Comparison of ENCODE assay signal across 23 mouse cellular contexts in the genomic region with DNA sequence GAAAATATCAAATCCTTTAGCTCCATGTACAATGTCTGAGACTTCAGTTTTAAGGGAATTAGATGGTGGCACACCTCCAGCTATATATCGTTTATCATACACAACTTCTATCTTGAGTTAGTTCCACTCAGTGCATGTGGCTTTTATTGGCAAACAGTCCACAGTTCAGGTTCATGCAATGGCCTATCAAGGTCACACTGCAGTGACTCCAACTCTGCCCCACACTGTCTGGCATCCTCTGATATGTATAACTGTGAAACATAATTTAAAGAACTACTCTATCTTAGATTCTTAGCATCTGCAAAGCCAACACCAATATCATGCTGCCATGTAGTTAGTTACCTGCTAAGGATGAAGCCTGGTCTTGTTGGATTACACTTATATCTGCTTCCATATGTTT. TPM values are rescaled to one million over a fixed set of nuclear protein-coding genes. Genes with fewer than 3 reads are reported as not detected.
DNase-seq lines count a peak whose midpoint lies in the region; TF ChIP-seq lines count a peak whose summit lies in the region.
"Had no signal": no experiment of that assay in that cellular context is flagged by ENCODE, and none has a peak within 500 bp of the region (broad histone marks: within the 10 kb centered on the region; RNA-seq: fewer than 3 reads in every experiment).

No protein-coding gene starts in this region.

- peaks cover 0 to 3% of the 10 kb centered on the region in 2 experiments; a peak in 2 of 4 replicates for H3K36me3 ChIP-seq in MEL (ENCODE audit: control insufficient read depth in 1 of 2, insufficient read depth in 2 of 2, low read length in 2 of 2)
- H3K36me3 ChIP-seq: G1E had no signal

- TF ChIP-seq RAD21 in MEL (IDR thresholded peaks at IDR 0.05; ENCODE audit: low read depth, low read length) = no peak

- peak; percentile 46 to 68; a peak in 3 of 4 replicates for TF ChIP-seq EP300 in MEL (IDR thresholded peaks at IDR 0.05; ENCODE audit: low read depth in 1 of 2, low read length in 2 of 2)

- no peak overlapping the region for H3K4me3 ChIP-seq in MEL (ENCODE audit: control insufficient read depth in 1 of 2, insufficient read depth in 1 of 2, low read depth in 2 of 2, low read length in 2 of 2)

- H3K4me1 ChIP-seq in MEL (ENCODE audit: control insufficient read depth in 1 of 2, insufficient read depth in 2 of 2, low read length in 2 of 2) = no peaks in the 10 kb centered on the region

- no peak for TF ChIP-seq POLR2A in MEL (IDR thresholded peaks at IDR 0.05; ENCODE audit: control insufficient read depth in 1 of 2, insufficient read depth in 1 of 2, low read depth in 1 of 2, low read length in 2 of 2, poor library complexity in 1 of 2)

- H3K27me3 ChIP-seq in MEL (ENCODE audit: control insufficient read depth in 1 of 2, insufficient read depth in 2 of 2, low read length in 2 of 2) = no peaks in the 10 kb centered on the region
- H3K27me3 ChIP-seq: CH12.LX had no signal

- DNase-seq in MEL (ENCODE audit: low read depth, low spot score) = peak; percentile 37
- no peak for DNase-seq in T-cell, adult 2 months (ENCODE audit: low spot score)
- DNase-seq: adrenal gland, adult 2 months; adrenal gland, adult 8-10 months; adrenal gland, postnatal 10 days; adrenal gland, postnatal 14 days; adrenal gland, postnatal 25 days; adrenal gland, postnatal 36 days; B cell, adult 2 months; cerebellum, adult 11 months; cerebellum, adult 11-12 months; cerebellum, adult 18-20 months; cerebellum, adult 2 months; cerebellum, adult 8-10 months; cerebellum, adult 9-10 months had no signal

- H3K79me2 ChIP-seq in MEL (ENCODE audit: control insufficient read depth, insufficient read depth, low read length, poor library complexity) = no peaks in the 10 kb centered on the region

- H3K27ac ChIP-seq in MEL (ENCODE audit: control insufficient read depth, low read depth, low read length) = no peak overlapping the region

- TF ChIP-seq CTCF in MEL (IDR thresholded peaks at IDR 0.05 in 2 of 3, conservative IDR thresholded peaks at IDR 0.05 in 1 of 3; ENCODE audit: control insufficient read depth in 1 of 3, insufficient read depth in 1 of 3, low read depth in 2 of 3, low read length in 3 of 3, poor library complexity in 1 of 3, severe bottlenecking in 1 of 3) = no peak

- no peaks in the 10 kb centered on the region for H3K9me3 ChIP-seq in MEL (replicated peaks; ENCODE audit: insufficient read depth, low read length)
- H3K9me3 ChIP-seq: G1E had no signal

- no peak overlapping the region for H3K9ac ChIP-seq in MEL (ENCODE audit: control insufficient read depth, low read depth, low read length, poor library complexity, severe bottlenecking)

TF ChIP-seq in MEL, 35 proteins besides CTCF, POLR2A, EP300 and RAD21:
- TF ChIP-seq GABPA (IDR thresholded peaks at IDR 0.05; ENCODE audit: low read depth, low read length) = no peak
- no peak for TF ChIP-seq POLR2AphosphoS5 (IDR thresholded peaks at IDR 0.05; ENCODE audit: borderline replicate concordance, low read depth, low read length)
- peak; percentile 22; the same call in 1 of the 2 replicates for TF ChIP-seq MYB (IDR thresholded peaks at IDR 0.05; ENCODE audit: low read depth, low read length)
- no peak for TF ChIP-seq HCFC1 (IDR thresholded peaks at IDR 0.05; ENCODE audit: low read depth, low read length)
- no peak for TF ChIP-seq SIN3A (IDR thresholded peaks at IDR 0.05; ENCODE audit: low read length)
- no peak for TF ChIP-seq UBTF (IDR thresholded peaks at IDR 0.05; ENCODE audit: borderline replicate concordance, insufficient read depth, low read depth, low read length)
- no peak for TF ChIP-seq CHD2 (IDR thresholded peaks at IDR 0.05; ENCODE audit: low read length)
- TF ChIP-seq MAFK (IDR thresholded peaks at IDR 0.05; ENCODE audit: borderline replicate concordance, low read depth, low read length) = no peak
- peak; percentile 75; the same call in 1 of the 2 replicates for TF ChIP-seq TCF12 (IDR thresholded peaks at IDR 0.05; ENCODE audit: low read depth, low read length)

RNA-seq across cellular contexts. Expression of a gene that starts 23.1 kb away (rescaled TPM):
- not detected in 2 replicates for total RNA-seq in MEL (2012; rRNA removed)
- polyA plus RNA-seq in MEL (2012; ENCODE audit: insufficient read depth in 1 of 2, insufficient read length in 2 of 2, low read depth in 1 of 2, low replicate concordance in 2 of 2, missing spikeins in 1 of 2) = not detected
- total RNA-seq: adrenal gland, adult 18-20 months; adrenal gland, adult 2 months; adrenal gland, adult 8-10 months; adrenal gland, postnatal 10 days; adrenal gland, postnatal 14 days; adrenal gland, postnatal 25 days; adrenal gland, postnatal 36 days; CH12.LX; ES-E14 had no signal
- polyA plus RNA-seq: activated CD4-positive, CD25-positive, alpha-beta regulatory T cell, adult 4 months; adrenal gland, adult 2 months; C2C12; CD4-positive, CD25-positive, alpha-beta regulatory T cell, adult 4 months; cerebellum, adult 2 months; G1E; Patski had no signal
